Mouse (Mus musculus) C2C12 (cell line): Measurements from ENCODE around the gene Pdgfc.

Source experiments
- CEBPB ChIP-seq: IDR thresholded peaks from one replicate; pipeline ENCODE4 v1.6.1; 2011; ENCODE audit warnings: low read depth, mild to moderate bottlenecking, control low read depth, moderate library complexity
- CTCF ChIP-seq: IDR thresholded peaks from one replicate; pipeline ENCODE4 v1.5.1; 2011; ENCODE audit not compliant: control insufficient read depth, insufficient read depth, insufficient read length
- MAX ChIP-seq: IDR thresholded peaks from one replicate; pipeline ENCODE4 v1.6.1; 2011; ENCODE audit warnings: mild to moderate bottlenecking, control low read depth
- MYOG ChIP-seq: IDR thresholded peaks from one replicate; pipeline ENCODE4 v1.6.1; 2011; ENCODE audit not compliant: control insufficient read depth, insufficient read length; ENCODE audit errors: extremely low read depth
- USF1 ChIP-seq: IDR thresholded peaks from one replicate; pipeline ENCODE4 v1.6.1; 2011; ENCODE audit warnings: low read depth, mild to moderate bottlenecking, control low read depth, moderate library complexity

DNA sequence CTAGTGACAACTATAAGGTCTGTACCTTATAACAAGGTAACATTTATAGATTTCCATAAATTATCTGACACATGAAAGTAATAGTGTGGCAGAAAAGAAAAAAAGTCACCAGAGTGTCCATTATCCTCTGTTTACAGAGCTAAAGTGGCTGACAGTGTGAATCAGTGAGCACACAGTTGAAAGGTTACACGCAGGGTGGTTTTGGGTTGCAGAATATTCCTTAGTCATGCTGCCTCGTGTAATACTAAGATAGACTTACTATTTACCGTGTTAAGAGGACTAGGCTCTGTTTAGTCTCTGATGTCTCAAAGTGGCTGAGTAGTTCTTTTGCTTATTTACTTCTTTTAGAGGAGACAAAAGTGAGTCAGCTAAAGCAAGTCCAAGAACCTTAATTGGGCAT is 100.8 kb downstream of the Pdgfc start:
- no peak for TF ChIP-seq CTCF
- TF ChIP-seq USF1: no peak
- TF ChIP-seq MYOG: no peak
- TF ChIP-seq MAX: peak; percentile 83
- peak; percentile 53 for TF ChIP-seq CEBPB
